Mouse (Mus musculus): ENCODE measurements around the gene Tmem30a. TPM values are rescaled to one million over a fixed set of nuclear protein-coding genes. Genes with fewer than 3 reads are reported as not detected.

Gene Tmem30a
- total RNA-seq, 1 experiment from 2014 or later = 105 TPM

Other genes starting within 250 kb of the Tmem30a start
- gene Col12a1, start 74.7 kb downstream of the Tmem30a start, total RNA-seq (2021) = 28.3 and 29.5 TPM in 2 replicates
- 462 and 474 TPM in 2 replicates for gene Cox7a2, start 33.6 kb downstream of the Tmem30a start, total RNA-seq (2021)
- gene Filip1, start 219.3 kb upstream of the Tmem30a start, total RNA-seq (2021) = 51.9 and 57.7 TPM in 2 replicates